Mouse (Mus musculus): Measurements from ENCODE around the gene Wasl.

Wasl gene

GRCm38 (mm10) chr6:24564081-24564480, 100.7 kb downstream of the Wasl start:
- intact Hi-C loops (cut with DNase I), result no loop called here

Data from adrenal gland (tissue).